Mouse (Mus musculus) midbrain, postnatal 0 days (tissue): Measurements from ENCODE around the gene Padi1. TPM values are rescaled to one million over a fixed set of nuclear protein-coding genes. Genes with fewer than 3 reads are reported as not detected.

Source experiments
- ATAC-seq: fragments of 200-750 bp; cut with Nextera tagmentation; 2 replicates; pipeline ENCODE4 v1.8.0; 2017; ENCODE audit warnings: moderate number of reproducible peaks, mild to moderate bottlenecking, moderate TSS enrichment, moderate library complexity; ENCODE audit not compliant: low FRiP score
- DNase-seq: peaks from one replicate; pipeline ENCODE4 v3.0.0-alpha.2; 2015; ENCODE audit warnings: low spot score
- H3K27ac ChIP-seq: fragments of 300-500 bp; sonication (generic); 2 replicates; pipeline ENCODE4 v1.5.1; 2014; ENCODE audit warnings: low read depth, mild to moderate bottlenecking, low read length, mixed read lengths
- H3K27me3 ChIP-seq: fragments of 300-500 bp; sonication (generic); 2 replicates; pipeline ENCODE4 v1.6.1; 2014; ENCODE audit warnings: low read length, control low read depth, mixed read lengths; ENCODE audit not compliant: insufficient read depth
- H3K36me3 ChIP-seq: fragments of 300-500 bp; sonication (generic); 2 replicates; pipeline ENCODE4 v1.6.1; 2014; ENCODE audit warnings: low read length, control low read depth, mixed read lengths; ENCODE audit not compliant: insufficient read depth
- H3K4me1 ChIP-seq: fragments of 300-500 bp; sonication (generic); 2 replicates; pipeline ENCODE4 v1.6.1; 2014; ENCODE audit warnings: mild to moderate bottlenecking, control low read depth, antibody characterized with exemption, low read length, mixed read lengths; ENCODE audit not compliant: insufficient read depth
- H3K4me2 ChIP-seq: fragments of 300-500 bp; sonication (generic); 2 replicates; pipeline ENCODE4 v1.6.1; 2014; ENCODE audit warnings: low read depth, mild to moderate bottlenecking, low read length, mixed read lengths; ENCODE audit not compliant: poor library complexity, severe bottlenecking
- H3K4me3 ChIP-seq: fragments of 300-500 bp; sonication (generic); 2 replicates; pipeline ENCODE4 v1.5.1; 2014; ENCODE audit warnings: low read depth, mild to moderate bottlenecking, low read length, moderate library complexity
- H3K9ac ChIP-seq: fragments of 300-500 bp; sonication (generic); replicated peaks from 2 replicates; pipeline ENCODE4 v1.6.1; 2014; ENCODE audit warnings: mild to moderate bottlenecking, low read length, moderate library complexity, mixed read lengths; ENCODE audit not compliant: poor library complexity, severe bottlenecking
- H3K9me3 ChIP-seq: fragments of 300-500 bp; sonication (generic); 2 replicates; pipeline ENCODE4 v1.6.1; 2016; ENCODE audit warnings: low read length, control low read depth
- CTCF ChIP-seq: IDR thresholded peaks from 2 replicates; pipeline ENCODE4 v1.5.1; 2016; ENCODE audit warnings: antibody characterized with exemption, mild to moderate bottlenecking
- WGBS: fragments of 180-500 bp; shearing (Covaris S2); extraction: QIAGEN DNeasy Blood & Tissue Kit; methylation state at CpG from one replicate; pipeline ENCODE4 v1.1.7; 2014; 5-methylcytosine and 5-hydroxymethylcytosine counted together
- polyA plus RNA-seq: library from polyadenylated mRNA; unstranded; fragments of >200 nt; fragmentation: Nextera tagmentation; extraction: Ambion mirVana; gene quantifications from 2 replicates; pipeline ENCODE4 v1.2.1, GENCODE M21; 2015
- total RNA-seq: library from RNA; depleted of rRNA; stranded (reverse); fragments of >200 nt; gene quantifications from 2 replicates; pipeline ENCODE4 v1.2.3, GENCODE M21; 2014

The Padi1 gene
- total and polyA plus RNA-seq, 2 experiments from 2014 or later, result 0.16 TPM; not detected in 1

DNA sequence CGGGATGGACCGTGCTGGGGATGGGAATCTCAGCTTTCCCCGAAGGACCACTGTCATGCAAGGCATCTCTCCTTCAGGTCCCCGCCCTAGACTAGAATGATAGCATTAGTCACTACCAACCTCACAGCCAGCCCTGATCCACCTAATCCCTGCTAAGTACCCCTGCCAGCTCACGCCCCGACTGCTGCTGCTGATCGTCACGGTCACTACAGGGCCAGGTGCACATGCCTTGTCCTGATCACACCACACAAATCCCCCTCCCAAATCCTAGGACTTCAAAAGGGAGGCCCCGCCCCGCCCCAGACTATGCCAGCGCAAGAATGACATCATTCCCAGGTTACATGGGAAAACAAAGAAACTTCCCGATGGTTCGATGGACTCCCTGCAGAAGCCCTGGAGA is 36.2 kb upstream of the Padi1 start:
- ATAC-seq, result no peak
- 92% methylated on average over 13 of the region's 13 CpGs for WGBS

DNA sequence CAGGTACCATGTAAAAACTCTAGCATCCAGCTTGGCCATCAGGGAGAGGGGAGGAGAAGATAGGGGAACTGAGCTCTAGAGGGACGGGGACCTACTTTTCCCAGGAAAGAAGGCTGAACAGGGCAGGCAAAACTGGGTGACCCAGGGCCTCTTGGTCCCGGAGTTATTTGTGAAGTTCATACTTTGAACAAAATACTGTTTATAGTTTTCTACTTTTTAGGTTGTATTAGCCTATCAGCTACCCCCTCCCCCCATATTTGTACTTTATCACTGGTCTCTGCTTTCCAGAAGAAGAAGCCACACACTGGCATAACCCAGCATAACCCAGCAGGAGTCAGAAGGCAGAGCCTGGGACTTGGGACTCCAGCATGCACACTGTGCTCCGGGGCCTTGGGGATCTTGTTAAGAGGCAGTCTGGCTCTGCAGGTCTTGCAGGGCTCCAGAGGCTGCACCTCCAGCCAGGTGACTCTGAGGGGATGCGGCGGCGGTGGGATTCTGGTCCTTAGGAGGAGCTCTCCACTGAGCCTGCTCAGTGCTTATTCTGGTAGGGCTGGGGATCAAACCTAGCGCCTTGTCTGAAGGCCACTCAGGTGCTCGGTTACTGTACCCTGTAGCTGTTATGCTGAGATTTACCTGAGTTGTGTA is 35.6 kb upstream of the Padi1 start:
- Histone ChIP-seq H3K36me3 (no peaks in the 10 kb centered on the region), H3K4me1 (no peaks in the 10 kb centered on the region), H3K9ac (no peak overlapping the region), H3K27ac (no peak overlapping the region), H3K4me3 (no peak overlapping the region), H3K9me3 (no peaks in the 10 kb centered on the region), H3K27me3 (no peaks in the 10 kb centered on the region), H3K4me2 (no peak overlapping the region)
- ATAC-seq (no peak), DNase-seq (no peak)
- WGBS, result 91% methylated on average over 8 of the region's 8 CpGs
- no peak for TF ChIP-seq CTCF

More for the DNA sequence above, 36.2 kb upstream of the Padi1 start:
- H3K36me3 ChIP-seq, result no peaks in the 10 kb centered on the region
- H3K9ac ChIP-seq, result no peak overlapping the region
- TF ChIP-seq CTCF, result no peak
- DNase-seq, result no peak
- H3K9me3 ChIP-seq, result no peaks in the 10 kb centered on the region
- H3K4me1 ChIP-seq, result no peaks in the 10 kb centered on the region
- no peak overlapping the region for H3K27ac ChIP-seq
- H3K4me2 ChIP-seq, result no peak overlapping the region
- no peaks in the 10 kb centered on the region for H3K27me3 ChIP-seq
- H3K4me3 ChIP-seq, result no peak overlapping the region

DNA sequence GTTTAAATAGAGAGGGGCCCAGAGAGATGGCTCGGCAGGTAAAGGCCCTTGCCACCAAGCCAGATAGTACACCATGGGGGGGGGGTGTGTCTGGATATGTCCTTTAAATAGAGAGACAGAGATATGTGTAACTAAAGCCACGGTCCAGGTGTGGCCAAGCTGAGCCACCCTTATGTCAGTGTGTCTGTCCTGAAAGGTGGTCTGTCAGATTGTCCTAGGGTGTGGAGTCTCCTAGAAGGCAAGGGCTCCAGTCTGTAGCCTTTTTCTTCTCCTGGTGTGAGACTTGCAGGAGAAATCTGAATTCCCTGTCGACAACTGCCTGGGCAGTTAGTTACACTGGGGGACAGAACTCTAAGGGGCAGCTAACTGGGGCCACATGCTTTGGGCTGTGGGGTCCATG is 34.6 kb upstream of the Padi1 start:
- TF ChIP-seq CTCF, result no peak
- 71% methylated on average over 3 of the region's 3 CpGs for WGBS
- no peak for DNase-seq
- H3K27me3 ChIP-seq, result no peaks in the 10 kb centered on the region
- H3K27ac ChIP-seq, result no peak overlapping the region
- H3K4me2 ChIP-seq, result no peak overlapping the region
- no peak for ATAC-seq
- no peaks in the 10 kb centered on the region for H3K36me3 ChIP-seq
- H3K9me3 ChIP-seq, result no peaks in the 10 kb centered on the region
- no peak overlapping the region for H3K9ac ChIP-seq
- no peaks in the 10 kb centered on the region for H3K4me1 ChIP-seq
- H3K4me3 ChIP-seq, result no peak overlapping the region

DNA sequence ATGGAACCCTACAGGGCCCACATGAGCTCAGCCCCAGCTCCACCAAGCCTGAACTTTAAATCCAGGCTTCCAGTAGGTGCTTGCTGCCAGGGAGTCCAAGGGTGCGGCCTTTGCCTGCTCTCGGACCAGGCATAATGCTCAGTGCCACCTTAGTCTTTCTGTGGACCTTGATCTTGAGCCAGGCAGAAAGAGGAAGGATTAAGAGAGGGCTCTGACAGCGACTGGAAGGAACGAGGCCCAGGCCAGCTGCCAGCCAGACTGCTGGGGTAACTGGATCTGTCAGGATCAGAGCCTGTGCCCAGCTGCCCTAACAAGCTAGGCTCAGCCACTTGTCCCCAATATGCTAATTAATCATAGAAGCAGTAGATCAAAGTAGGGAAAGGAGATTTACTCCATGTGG is 34.2 kb upstream of the Padi1 start:
- Histone ChIP-seq H3K4me1 (no peaks in the 10 kb centered on the region), H3K4me2 (no peak overlapping the region), H3K9me3 (no peaks in the 10 kb centered on the region), H3K9ac (no peak overlapping the region), H3K27me3 (no peaks in the 10 kb centered on the region), H3K27ac (no peak overlapping the region), H3K36me3 (no peaks in the 10 kb centered on the region), H3K4me3 (no peak overlapping the region)
- TF ChIP-seq CTCF, result no peak
- DNase-seq, result peak; percentile 60
- no peak for ATAC-seq
- 46% methylated on average over 4 of the region's 4 CpGs for WGBS

DNA sequence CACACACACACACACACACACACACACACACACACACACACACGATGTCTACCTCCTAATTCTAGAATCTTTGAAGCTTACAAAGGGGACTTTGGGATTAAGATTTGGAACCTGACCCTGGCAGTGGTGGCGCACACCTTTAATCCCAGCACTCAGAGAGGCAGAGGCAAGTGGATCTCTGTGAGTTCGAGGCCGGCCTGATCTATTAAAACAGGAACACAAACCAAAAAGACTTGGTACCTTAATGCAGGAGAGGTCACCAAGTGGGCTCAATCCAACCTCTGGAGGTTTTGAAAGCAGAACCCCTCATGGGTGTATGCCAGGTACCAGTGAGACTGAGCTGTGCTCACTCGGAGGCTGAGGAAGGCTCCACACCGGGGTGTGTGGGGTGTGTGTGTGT is 33.5 kb upstream of the Padi1 start:
- H3K27ac ChIP-seq, result no peak overlapping the region
- 95% methylated on average over 6 of the region's 6 CpGs for WGBS
- DNase-seq (no peak), ATAC-seq (no peak)
- H3K4me3 ChIP-seq, result no peak overlapping the region
- no peaks in the 10 kb centered on the region for H3K36me3 ChIP-seq
- no peak overlapping the region for H3K9ac ChIP-seq
- no peaks in the 10 kb centered on the region for H3K27me3 ChIP-seq
- no peaks in the 10 kb centered on the region for H3K9me3 ChIP-seq
- TF ChIP-seq CTCF, result no peak
- no peaks in the 10 kb centered on the region for H3K4me1 ChIP-seq
- H3K4me2 ChIP-seq, result no peak overlapping the region

DNA sequence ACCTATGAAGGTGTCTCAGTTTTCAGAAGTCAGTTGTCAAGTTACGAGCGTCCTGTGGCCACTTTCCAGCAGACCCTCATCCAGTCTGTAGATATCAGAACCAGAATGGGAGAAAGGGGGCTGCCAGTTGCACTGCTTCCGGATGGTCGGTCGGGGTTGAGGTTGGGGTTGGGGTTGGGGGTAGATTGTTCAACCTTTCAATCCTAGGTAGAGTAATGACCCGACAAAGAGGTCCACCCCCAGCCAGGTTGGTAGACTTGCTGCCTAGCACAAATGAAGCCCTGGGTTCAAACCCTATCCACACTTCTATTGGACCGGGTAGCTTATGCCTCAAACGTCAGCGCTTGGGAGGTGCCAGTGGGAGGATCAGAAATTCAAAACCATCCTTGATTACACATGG is 33.1 kb upstream of the Padi1 start:
- DNase-seq (no peak), ATAC-seq (no peak)
- Histone ChIP-seq H3K9me3 (no peaks in the 10 kb centered on the region), H3K4me2 (no peak overlapping the region), H3K4me3 (no peak overlapping the region), H3K27me3 (no peaks in the 10 kb centered on the region), H3K36me3 (no peaks in the 10 kb centered on the region), H3K27ac (no peak overlapping the region), H3K4me1 (no peaks in the 10 kb centered on the region), H3K9ac (no peak overlapping the region)
- no peak for TF ChIP-seq CTCF
- 89% methylated on average over 9 of the region's 9 CpGs for WGBS
